ENCODE assay signal across 1 mouse cellular context in the genomic region with DNA sequence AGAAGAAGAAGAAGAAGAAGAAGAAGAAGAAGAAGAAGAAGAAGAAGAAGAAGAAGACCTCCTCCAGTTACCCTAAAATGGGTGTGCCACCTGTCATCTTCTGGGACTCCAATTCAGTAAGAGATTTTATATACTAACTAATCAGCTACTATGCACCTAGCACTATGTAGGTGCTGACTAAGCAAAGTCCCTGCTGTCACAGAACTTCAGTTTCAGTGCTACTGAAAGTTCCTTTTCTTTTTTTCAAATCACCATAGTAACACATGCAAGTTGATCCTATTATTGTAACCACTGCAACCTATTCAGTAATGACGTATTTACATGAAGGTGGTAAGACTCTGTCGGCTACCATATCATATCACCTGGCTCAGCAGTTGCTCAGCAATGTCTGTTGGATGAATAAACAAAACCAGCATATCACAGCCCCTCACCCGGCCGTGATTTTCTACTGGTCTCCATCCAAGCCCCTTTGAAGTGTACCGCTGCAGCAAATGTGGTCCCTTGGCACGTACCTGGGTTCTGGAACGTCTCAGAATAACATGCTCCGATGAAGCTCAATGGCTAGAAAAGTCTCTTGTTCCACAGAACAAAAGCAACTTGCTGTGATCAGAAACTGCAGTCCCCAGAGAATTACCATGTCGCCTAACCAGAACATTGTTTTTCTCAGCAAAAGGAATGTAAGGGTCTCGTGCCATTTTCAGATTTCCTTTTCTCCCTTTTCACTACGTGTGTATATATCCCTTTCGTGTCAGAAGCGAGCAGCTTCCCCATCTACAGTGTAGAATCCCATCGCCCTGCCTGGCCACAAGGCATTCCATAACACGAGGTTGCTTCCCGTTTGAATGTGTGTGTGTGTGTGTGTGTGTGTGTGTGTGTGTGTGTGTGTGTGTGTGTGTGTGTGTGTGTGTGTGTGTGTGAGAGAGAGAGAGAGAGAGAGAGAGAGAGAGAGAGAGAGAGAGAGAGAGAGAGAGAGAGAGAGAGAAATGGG.
A peak's percentile ranks its signal among the peaks of the same experiment; 100 is the strongest.
TF ChIP-seq lines count a peak whose summit lies in the region.

No protein-coding gene starts in this region.

TF ChIP-seq in CH12.LX, 34 proteins besides CTCF, POLR2A, EP300 and RAD21:
- TF ChIP-seq ZNF384 (IDR thresholded peaks at IDR 0.05; ENCODE audit: low read depth, low read length), result peak; percentile 27; the same call in 1 of the 2 replicates
- TF ChIP-seq MAFK (IDR thresholded peaks at IDR 0.05; ENCODE audit: insufficient replicate concordance, low read length), result peak; percentile 78; the same call in 1 of the 2 replicates
- TF ChIP-seq GABPA (IDR thresholded peaks at IDR 0.05; ENCODE audit: insufficient replicate concordance, low read depth, low read length), result no peak
- TF ChIP-seq MEF2A (IDR thresholded peaks at IDR 0.05; ENCODE audit: borderline replicate concordance, low read depth, low read length), result no peak
TF ChIP-seq in CH12.LX: peak in this region for 2.
